Comparison of ENCODE assay signal across 8 mouse cellular contexts in genomic region chr4:116986400-116987121, GRCm38 (mm10). TPM values are rescaled to one million over a fixed set of nuclear protein-coding genes. Genes with fewer than 3 reads are reported as not detected.
DNase-seq lines count a peak whose midpoint lies in the region; ATAC-seq and TF ChIP-seq lines count a peak whose summit lies in the region.

No protein-coding gene starts in this region.

- peak; percentile 73 for TF ChIP-seq CTCF in E14TG2a.4 (conservative IDR thresholded peaks at IDR 0.05; ENCODE audit: low read length)

- H3K9ac ChIP-seq in forebrain, embryonic 11.5 days (ENCODE audit: low read length), result no peak overlapping the region
- H3K9ac ChIP-seq in lung, embryonic 16.5 days (ENCODE audit: low read length), result no peak overlapping the region

- H3K4me3 ChIP-seq in E14TG2a.4 (replicated peaks; ENCODE audit: low read length), result peak overlapping the region; percentile 62
- H3K4me3 ChIP-seq in forebrain, embryonic 11.5 days (ENCODE audit: low read depth, low read length), result no peak overlapping the region
- H3K4me3 ChIP-seq in hindbrain, embryonic 10.5 days, result no peak overlapping the region
- H3K4me3 ChIP-seq in lung, embryonic 16.5 days (ENCODE audit: low read length), result no peak overlapping the region

- peaks cover 31% of the 10 kb centered on the region for H3K36me3 ChIP-seq in E14TG2a.4 (ENCODE audit: insufficient read depth, low read length)
- peaks cover 2% of the 10 kb centered on the region; the same call in 1 of the 2 replicates for H3K36me3 ChIP-seq in forebrain, embryonic 11.5 days (ENCODE audit: control insufficient read depth, insufficient read depth, low read length)
- peaks cover 70% of the 10 kb centered on the region for H3K36me3 ChIP-seq in hindbrain, embryonic 10.5 days
- H3K36me3 ChIP-seq in lung, embryonic 16.5 days (ENCODE audit: control insufficient read depth, insufficient read depth, low read length), result peaks cover 2% of the 10 kb centered on the region; the same call in 1 of the 2 replicates

- no peaks in the 10 kb centered on the region for H3K9me3 ChIP-seq in E14TG2a.4 (ENCODE audit: low read length)
- H3K9me3 ChIP-seq in forebrain, embryonic 11.5 days (ENCODE audit: control insufficient read depth, low read length), result no peaks in the 10 kb centered on the region
- no peaks in the 10 kb centered on the region for H3K9me3 ChIP-seq in hindbrain, embryonic 10.5 days
- H3K9me3 ChIP-seq in lung, embryonic 16.5 days (ENCODE audit: control insufficient read depth, low read length), result no peaks in the 10 kb centered on the region

- ATAC-seq in forebrain, embryonic 11.5 days (replicated peaks; ENCODE audit: low FRiP score), result peak; percentile 53; the same call in 1 of the 2 replicates
- ATAC-seq in lung, embryonic 16.5 days (ENCODE audit: low read depth), result peak; percentile 85

- 66% methylated on average over 17 of the region's 17 CpGs for WGBS in forebrain, embryonic 11.5 days
- WGBS in hindbrain, embryonic 10.5 days, result 67% methylated on average over 17 of the region's 17 CpGs
- 54% methylated on average over 17 of the region's 17 CpGs for WGBS in lung, embryonic 16.5 days

- no peak overlapping the region for H3K27ac ChIP-seq in forebrain, embryonic 11.5 days (ENCODE audit: low read depth, low read length)
- no peak overlapping the region for H3K27ac ChIP-seq in hindbrain, embryonic 10.5 days
- no peak overlapping the region for H3K27ac ChIP-seq in lung, embryonic 16.5 days (ENCODE audit: low read length)

- H3K27me3 ChIP-seq in E14TG2a.4 (ENCODE audit: insufficient read depth, low read length), result no peaks in the 10 kb centered on the region
- no peaks in the 10 kb centered on the region for H3K27me3 ChIP-seq in forebrain, embryonic 11.5 days (ENCODE audit: control insufficient read depth, insufficient read depth, low read length)
- no peaks in the 10 kb centered on the region for H3K27me3 ChIP-seq in hindbrain, embryonic 10.5 days (ENCODE audit: insufficient read depth, poor library complexity, severe bottlenecking)
- no peaks in the 10 kb centered on the region for H3K27me3 ChIP-seq in lung, embryonic 16.5 days (ENCODE audit: control insufficient read depth, insufficient read depth, low read depth, low read length)

- H3K4me1 ChIP-seq in E14TG2a.4 (replicated peaks; ENCODE audit: low read depth, low read length), result peaks cover 51% of the 10 kb centered on the region
- no peaks in the 10 kb centered on the region for H3K4me1 ChIP-seq in forebrain, embryonic 11.5 days (replicated peaks; ENCODE audit: control insufficient read depth, insufficient read depth, low read length)
- H3K4me1 ChIP-seq in hindbrain, embryonic 10.5 days (replicated peaks), result no peaks in the 10 kb centered on the region
- no peaks in the 10 kb centered on the region for H3K4me1 ChIP-seq in lung, embryonic 16.5 days (replicated peaks; ENCODE audit: control insufficient read depth, insufficient read depth, low read length)

- H3K4me2 ChIP-seq in forebrain, embryonic 11.5 days (ENCODE audit: low read depth, low read length, severe bottlenecking), result no peak overlapping the region
- H3K4me2 ChIP-seq in lung, embryonic 16.5 days (ENCODE audit: low read depth, low read length), result no peak overlapping the region

- peak; percentile 36 for DNase-seq in c-Kit-positive CD71-positive TER-119-negative erythroid progenitor cells, embryonic 14.5 days (ENCODE audit: low read depth)
- DNase-seq in forebrain, embryonic 11.5 days (ENCODE audit: low spot score), result peak; percentile 78
- DNase-seq in hindbrain, embryonic 10.5 days (ENCODE audit: low spot score), result peak; percentile 67
- DNase-seq in layer of hippocampus, adult 8-10 months (ENCODE audit: low spot score in 2 of 2), result peak; percentile 74 to 82
- peak; percentile 69 for DNase-seq in ovary, adult 18-20 months (ENCODE audit: low spot score)
- DNase-seq in thymus, postnatal 10 days (ENCODE audit: low spot score in 2 of 2), result peak; percentile 54 to 63

RNA-seq across cellular contexts. Expression of gene Urod, which starts 7.7 kb away (rescaled TPM):
- polyA plus RNA-seq in forebrain, embryonic 11.5 days (2014; fragmentation: Nextera tagmentation; extraction: Ambion mirVana), result 84.1 and 88.3 TPM in 2 replicates
- polyA plus RNA-seq in hindbrain, embryonic 10.5 days (2016; fragmentation: Nextera tagmentation; extraction: Ambion mirVana), result 106 and 115 TPM in 2 replicates
- total RNA-seq in layer of hippocampus, adult 8-10 months (2022), result 10 to 100 TPM; 62.0 to 68.1 (median 64.8) TPM
- polyA plus RNA-seq in lung, embryonic 16.5 days (2015; fragmentation: Nextera tagmentation; extraction: Ambion mirVana), result 102 and 107 TPM in 2 replicates

RNA-seq across cellular contexts. Expression of gene Hectd3, which starts 8.6 kb away (rescaled TPM):
- polyA plus RNA-seq in forebrain, embryonic 11.5 days (2014; fragmentation: Nextera tagmentation; extraction: Ambion mirVana), result 12.7 and 13.7 TPM in 2 replicates
- polyA plus RNA-seq in hindbrain, embryonic 10.5 days (2016; fragmentation: Nextera tagmentation; extraction: Ambion mirVana), result 11.3 and 15.4 TPM in 2 replicates
- 10 to 100 TPM; 41.3 to 54.7 (median 42.2) TPM for total RNA-seq in layer of hippocampus, adult 8-10 months (2022)
- polyA plus RNA-seq in lung, embryonic 16.5 days (2015; fragmentation: Nextera tagmentation; extraction: Ambion mirVana), result 8.0 and 9.0 TPM in 2 replicates

RNA-seq across cellular contexts. Expression of gene Eif2b3, which starts 32.6 kb away (rescaled TPM):
- 45.7 and 47.5 TPM in 2 replicates for polyA plus RNA-seq in forebrain, embryonic 11.5 days (2014; fragmentation: Nextera tagmentation; extraction: Ambion mirVana)
- 49.1 and 56.2 TPM in 2 replicates for polyA plus RNA-seq in hindbrain, embryonic 10.5 days (2016; fragmentation: Nextera tagmentation; extraction: Ambion mirVana)
- total RNA-seq in layer of hippocampus, adult 8-10 months (2022), result 10 to 100 TPM; 20.0 to 25.1 (median 21.3) TPM
- 27.8 and 29.7 TPM in 2 replicates for polyA plus RNA-seq in lung, embryonic 16.5 days (2015; fragmentation: Nextera tagmentation; extraction: Ambion mirVana)
